Mouse (Mus musculus) liver, embryonic 15.5 days (tissue): Measurements from ENCODE around the gene Tnpo1. TPM values are rescaled to one million over a fixed set of nuclear protein-coding genes. Genes with fewer than 3 reads are reported as not detected.

ENCODE experiments used
- ATAC-seq: fragments of 200-750 bp; cut with Nextera tagmentation; 2 replicates; pipeline ENCODE4 v1.8.0; 2017; ENCODE audit warnings: moderate number of reproducible peaks, mild to moderate bottlenecking, moderate library complexity; ENCODE audit not compliant: insufficient read depth
- H3K27ac ChIP-seq: fragments of 300-500 bp; sonication (generic); replicated peaks from 2 replicates; pipeline ENCODE4 v1.5.1; 2015; ENCODE audit warnings: mild to moderate bottlenecking, inconsistent platforms
- H3K27me3 ChIP-seq: fragments of 300-500 bp; sonication (generic); 2 replicates; pipeline ENCODE4 v1.6.1; 2015; ENCODE audit warnings: mild to moderate bottlenecking, inconsistent platforms
- H3K36me3 ChIP-seq: fragments of 300-500 bp; sonication (generic); replicated peaks from 2 replicates; pipeline ENCODE4 v1.6.1; 2015; ENCODE audit warnings: moderate library complexity, mild to moderate bottlenecking, inconsistent platforms
- H3K4me1 ChIP-seq: fragments of 300-500 bp; sonication (generic); replicated peaks from 2 replicates; pipeline ENCODE4 v1.6.1; 2015; ENCODE audit warnings: inconsistent platforms
- H3K4me2 ChIP-seq: fragments of 300-500 bp; sonication (generic); 2 replicates; pipeline ENCODE4 v1.6.1; 2015; ENCODE audit warnings: moderate library complexity, mild to moderate bottlenecking, inconsistent platforms
- H3K4me3 ChIP-seq: fragments of 300-500 bp; sonication (generic); replicated peaks from 2 replicates; pipeline ENCODE4 v1.5.1; 2015; ENCODE audit warnings: mild to moderate bottlenecking, inconsistent platforms
- H3K9ac ChIP-seq: fragments of 300-500 bp; sonication (generic); 2 replicates; pipeline ENCODE4 v1.6.1; 2015; ENCODE audit warnings: moderate library complexity, mild to moderate bottlenecking, inconsistent platforms
- H3K9me3 ChIP-seq: fragments of 300-500 bp; sonication (generic); replicated peaks from 2 replicates; pipeline ENCODE4 v1.6.1; 2016; ENCODE audit warnings: inconsistent platforms
- WGBS: fragments of 180-500 bp; shearing (Covaris S2); methylation state at CpG from one replicate; pipeline ENCODE4 v1.1.7; 2015; ENCODE audit warnings: mixed read lengths; ENCODE audit not compliant: insufficient replicate concordance; 5-methylcytosine and 5-hydroxymethylcytosine counted together
- polyA plus RNA-seq: library from polyadenylated mRNA; unstranded; fragments of >200 nt; fragmentation: Nextera tagmentation; extraction: Ambion mirVana; gene quantifications from 2 replicates; pipeline ENCODE4 v1.2.1, GENCODE M21; 2015

The Tnpo1 gene
- polyA plus RNA-seq, 1 experiment from 2014 or later, result 20.7 TPM

DNA sequence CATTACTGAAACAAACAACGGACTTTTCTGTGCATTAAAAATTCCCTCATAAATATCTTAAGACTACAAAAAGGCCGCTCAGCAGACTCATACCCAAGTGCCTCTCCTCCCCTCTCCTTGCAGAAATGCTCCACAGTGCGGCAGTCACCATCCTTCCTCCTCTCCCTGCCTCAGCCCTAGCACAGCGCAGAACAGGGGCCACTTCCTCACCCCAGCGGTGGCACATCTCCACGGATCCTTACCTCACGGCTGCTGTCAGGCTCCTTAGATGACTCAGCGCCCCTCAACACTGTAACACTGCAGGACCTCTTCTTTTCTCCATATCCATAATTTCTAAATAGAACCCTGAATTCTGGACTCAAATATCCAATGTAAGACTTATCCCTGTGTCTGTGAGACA lies 13.6 kb downstream of the Tnpo1 start:
- Histone ChIP-seq H3K4me1 (peaks cover 48% of the 10 kb centered on the region), H3K4me2 (no peak overlapping the region), H3K9me3 (no peaks in the 10 kb centered on the region), H3K9ac (peak overlapping the region; percentile 27; the same call in 1 of the 2 replicates), H3K27me3 (no peaks in the 10 kb centered on the region), H3K4me3 (no peak overlapping the region), H3K36me3 (no peaks in the 10 kb centered on the region), H3K27ac (no peak overlapping the region)
- 0 out of 2 replicates have a peak, but pooled peaks have one; percentile 47 for ATAC-seq
- WGBS, result 28% methylated on average over 8 of the region's 8 CpGs

DNA sequence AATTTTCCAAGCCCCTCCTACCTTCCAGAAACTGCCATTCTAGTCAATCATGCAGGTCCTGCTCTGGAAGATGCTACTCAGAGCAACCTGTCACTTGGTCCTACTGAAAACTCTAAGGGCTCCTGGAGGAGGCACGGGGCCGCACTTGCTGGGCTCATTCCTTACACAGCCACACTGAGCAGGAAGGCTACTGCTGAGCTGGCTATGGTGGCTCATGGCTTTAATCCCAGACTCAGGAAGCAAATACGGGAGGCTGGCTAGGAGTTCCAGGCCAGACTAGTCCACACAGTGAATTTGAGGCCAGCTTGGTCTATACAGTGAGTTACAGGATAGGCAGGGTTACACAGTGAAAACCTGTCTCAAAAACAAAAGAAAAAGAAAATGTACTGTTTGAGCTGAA lies 15.4 kb downstream of the Tnpo1 start:
- H3K9me3 ChIP-seq, result no peaks in the 10 kb centered on the region
- H3K27me3 ChIP-seq, result no peaks in the 10 kb centered on the region
- no peak for ATAC-seq
- H3K4me1 ChIP-seq, result peaks cover 40% of the 10 kb centered on the region
- H3K36me3 ChIP-seq, result no peaks in the 10 kb centered on the region
- no peak overlapping the region for H3K4me2 ChIP-seq
- H3K9ac ChIP-seq, result no peak overlapping the region
- no peak overlapping the region for H3K27ac ChIP-seq
- 75% methylated on average over 3 of the region's 3 CpGs for WGBS
- no peak overlapping the region for H3K4me3 ChIP-seq

DNA sequence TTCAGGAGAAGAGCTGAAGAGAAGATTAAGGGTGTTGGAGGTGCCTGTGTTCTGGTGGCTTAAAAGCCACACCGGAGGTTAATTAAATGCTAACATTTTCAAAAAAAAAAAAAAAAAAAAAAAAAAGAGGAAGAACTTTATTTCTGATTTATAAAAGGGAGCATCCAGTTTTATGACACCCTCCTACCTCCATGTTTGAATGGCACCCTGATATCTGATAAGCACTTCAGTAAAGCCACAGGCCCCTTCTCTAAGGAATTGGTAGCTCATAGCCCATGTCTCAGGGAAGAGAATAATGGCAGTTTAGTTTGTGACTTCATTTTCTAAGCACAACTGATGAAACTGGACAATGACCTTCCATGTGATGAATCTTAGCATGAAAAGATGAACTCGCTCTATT lies 21.6 kb downstream of the Tnpo1 start:
- Histone ChIP-seq H3K9ac (no peak overlapping the region), H3K4me3 (no peak overlapping the region), H3K27me3 (no peaks in the 10 kb centered on the region), H3K36me3 (peaks cover 6% of the 10 kb centered on the region; the same call in 1 of the 2 replicates), H3K9me3 (no peaks in the 10 kb centered on the region), H3K4me2 (no peak overlapping the region), H3K4me1 (peaks cover 18% of the 10 kb centered on the region), H3K27ac (no peak overlapping the region)
- no peak for ATAC-seq
- WGBS, result 88% methylated on average over 2 of the region's 2 CpGs

DNA sequence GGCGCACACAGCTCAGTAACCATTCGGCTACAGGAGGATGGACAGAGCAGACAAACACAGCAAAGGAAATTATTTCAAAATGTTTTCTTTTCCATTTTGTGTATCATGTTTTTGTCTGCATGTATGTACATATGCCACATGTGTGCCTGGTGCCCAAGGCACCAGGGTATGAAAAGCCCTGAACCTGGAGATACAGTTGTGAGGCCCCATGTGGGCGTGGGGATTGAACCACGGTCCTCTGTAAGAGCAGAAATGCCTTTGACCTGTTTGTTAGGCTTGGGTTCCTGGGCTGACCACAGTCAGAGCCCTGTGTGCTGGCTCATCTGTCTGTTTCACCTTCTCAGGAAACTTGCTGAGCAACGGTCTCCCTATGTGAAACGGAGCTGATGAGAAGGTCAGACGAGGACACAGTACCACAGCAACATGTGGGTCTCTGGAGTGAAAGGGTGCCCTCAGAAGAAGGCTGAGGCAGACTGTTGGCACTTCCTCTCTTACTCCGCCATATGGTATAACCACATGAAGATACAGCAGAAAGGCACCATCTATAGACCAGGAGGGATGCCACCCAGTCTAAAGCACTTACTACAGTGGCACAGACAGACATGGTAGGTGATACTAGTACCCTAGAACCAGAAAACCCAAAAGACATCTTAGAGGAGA lies 23.7 kb downstream of the Tnpo1 start:
- ATAC-seq, result no peak
- WGBS, result 56% methylated on average over 8 of the region's 8 CpGs
- H3K4me1 ChIP-seq, result peaks cover 24% of the 10 kb centered on the region
- H3K4me2 ChIP-seq, result no peak overlapping the region
- H3K27me3 ChIP-seq, result no peaks in the 10 kb centered on the region
- H3K4me3 ChIP-seq, result no peak overlapping the region
- H3K27ac ChIP-seq, result no peak overlapping the region
- no peak overlapping the region for H3K9ac ChIP-seq
- no peaks in the 10 kb centered on the region for H3K9me3 ChIP-seq
- H3K36me3 ChIP-seq, result peaks cover 6% of the 10 kb centered on the region; the same call in 1 of the 2 replicates

DNA sequence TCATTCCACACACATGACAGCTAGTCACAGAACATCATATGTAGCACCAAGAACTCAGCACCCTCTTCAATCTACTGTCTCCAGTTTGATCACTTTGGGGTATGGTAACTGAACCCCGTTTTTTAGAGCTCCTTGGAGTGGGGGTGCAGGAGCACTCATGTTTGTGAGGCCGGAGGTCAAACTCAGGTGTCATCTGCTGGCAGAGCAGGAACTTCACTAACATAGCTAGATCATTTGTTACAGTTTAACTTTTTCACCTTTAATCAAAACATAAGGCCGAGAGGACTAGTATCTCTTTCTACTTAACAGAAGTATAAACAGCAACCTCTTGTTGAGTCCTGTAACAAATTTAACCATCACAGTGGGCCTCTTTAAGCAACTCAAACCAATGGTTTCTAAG lies 26.6 kb downstream of the Tnpo1 start:
- Histone ChIP-seq H3K4me3 (no peak overlapping the region), H3K9me3 (no peaks in the 10 kb centered on the region), H3K4me1 (peaks cover 52% of the 10 kb centered on the region), H3K36me3 (peaks cover 6% of the 10 kb centered on the region; the same call in 1 of the 2 replicates), H3K4me2 (no peak overlapping the region), H3K27ac (0 out of 2 replicates have a peak overlapping the region, but pooled peaks have one; percentile 33), H3K9ac (no peak overlapping the region), H3K27me3 (no peaks in the 10 kb centered on the region)
- no peak for ATAC-seq
- 67% methylated on average over 3 of the region's 3 CpGs for WGBS

DNA sequence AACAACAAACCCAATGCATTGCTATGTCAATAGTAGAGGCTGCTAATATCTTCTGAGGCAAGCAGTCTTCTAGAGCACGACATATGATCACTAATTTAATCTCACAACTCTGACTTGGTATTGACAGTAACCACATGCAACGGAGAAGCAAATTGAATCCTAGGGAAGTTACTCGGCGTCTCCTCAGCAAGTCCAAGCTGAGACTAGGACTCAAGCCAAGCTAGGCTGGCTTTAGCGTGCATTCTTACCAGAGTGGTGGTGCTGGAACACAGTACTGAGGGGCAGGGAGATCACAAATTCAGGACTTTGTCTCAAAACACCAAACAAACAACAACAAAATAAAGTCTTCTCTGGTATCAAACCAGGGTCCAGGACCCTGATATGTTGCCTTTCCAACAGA lies 28.6 kb downstream of the Tnpo1 start:
- Histone ChIP-seq H3K27me3 (no peaks in the 10 kb centered on the region), H3K9me3 (no peaks in the 10 kb centered on the region), H3K9ac (no peak overlapping the region), H3K4me2 (no peak overlapping the region), H3K4me3 (no peak overlapping the region), H3K27ac (peak overlapping the region; percentile 80; the same call in 1 of the 2 replicates), H3K4me1 (peaks cover 61% of the 10 kb centered on the region), H3K36me3 (peaks cover 4% of the 10 kb centered on the region; the same call in 1 of the 2 replicates)
- no peak for ATAC-seq
- 73% methylated on average over 5 of the region's 5 CpGs for WGBS

DNA sequence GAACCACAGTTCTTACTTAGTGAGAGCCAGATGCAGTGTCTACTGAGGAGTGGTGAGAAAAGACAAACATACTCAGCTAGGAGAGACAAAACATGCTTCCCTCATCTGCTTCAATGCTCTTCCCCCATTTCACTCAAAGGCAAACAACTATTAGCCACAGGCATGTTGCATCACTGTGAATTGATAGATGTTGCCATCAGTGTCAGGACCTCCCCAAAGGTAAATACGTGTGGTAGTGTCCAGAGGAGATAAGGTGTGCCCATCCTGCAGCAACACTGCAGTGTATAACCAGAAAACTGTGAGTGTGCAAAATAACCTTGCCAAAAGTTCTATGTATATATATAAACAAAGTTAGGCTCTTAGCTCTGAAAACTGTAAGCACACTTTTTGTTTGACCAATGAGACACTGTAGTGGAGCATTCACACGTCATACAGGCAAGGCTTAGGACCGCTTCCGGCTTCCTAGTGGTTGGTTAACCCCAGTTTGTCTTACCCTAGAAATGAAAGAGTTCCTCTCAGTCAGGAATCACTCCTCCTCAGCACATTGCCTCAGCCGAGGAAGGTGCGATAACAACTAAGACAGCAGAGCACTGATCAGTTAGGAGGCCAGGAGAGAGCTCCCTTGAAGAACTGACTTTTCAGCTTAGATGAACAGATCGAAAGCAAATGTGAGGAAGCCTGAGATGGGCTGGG lies 29.6 kb downstream of the Tnpo1 start:
- Histone ChIP-seq H3K27ac (peak overlapping the region; percentile 80), H3K36me3 (no peaks in the 10 kb centered on the region), H3K9ac (0 out of 2 replicates have a peak overlapping the region, but pooled peaks have one; percentile 6), H3K4me2 (peak overlapping the region; percentile 42), H3K4me1 (peaks cover 58% of the 10 kb centered on the region), H3K9me3 (no peaks in the 10 kb centered on the region), H3K4me3 (no peak overlapping the region), H3K27me3 (no peaks in the 10 kb centered on the region)
- peak; percentile 86 for ATAC-seq
- WGBS, result 41% methylated on average over 7 of the region's 7 CpGs

DNA sequence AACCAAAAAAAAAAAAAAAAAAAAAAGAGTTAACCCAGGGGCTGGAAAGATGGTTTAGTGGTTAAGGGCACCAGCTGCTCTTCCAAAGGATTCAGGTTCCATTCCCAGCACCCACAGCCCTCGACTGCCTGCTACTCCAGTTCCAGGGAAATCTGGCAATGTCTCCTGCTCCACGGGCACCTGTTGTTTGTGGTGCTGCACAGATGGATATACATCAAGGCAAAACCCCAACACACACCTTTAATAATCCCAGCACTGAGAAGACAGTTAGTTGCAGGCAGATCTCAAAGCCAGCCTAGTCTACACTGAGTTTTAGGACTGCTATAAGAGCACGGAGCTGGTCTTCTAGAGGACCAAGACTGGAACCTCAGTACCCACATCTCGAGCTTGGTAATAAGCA lies 30.2 kb downstream of the Tnpo1 start:
- H3K27ac ChIP-seq, result peak overlapping the region; percentile 80
- H3K4me3 ChIP-seq, result no peak overlapping the region
- 67% methylated on average over 4 of the region's 4 CpGs for WGBS
- ATAC-seq, result peak; percentile 14; the same call in 1 of the 2 replicates
- 0 out of 2 replicates have a peak overlapping the region, but pooled peaks have one; percentile 6 for H3K9ac ChIP-seq
- peaks cover 64% of the 10 kb centered on the region for H3K4me1 ChIP-seq
- H3K9me3 ChIP-seq, result no peaks in the 10 kb centered on the region
- no peaks in the 10 kb centered on the region for H3K27me3 ChIP-seq
- peak overlapping the region; percentile 42 for H3K4me2 ChIP-seq
- no peaks in the 10 kb centered on the region for H3K36me3 ChIP-seq

DNA sequence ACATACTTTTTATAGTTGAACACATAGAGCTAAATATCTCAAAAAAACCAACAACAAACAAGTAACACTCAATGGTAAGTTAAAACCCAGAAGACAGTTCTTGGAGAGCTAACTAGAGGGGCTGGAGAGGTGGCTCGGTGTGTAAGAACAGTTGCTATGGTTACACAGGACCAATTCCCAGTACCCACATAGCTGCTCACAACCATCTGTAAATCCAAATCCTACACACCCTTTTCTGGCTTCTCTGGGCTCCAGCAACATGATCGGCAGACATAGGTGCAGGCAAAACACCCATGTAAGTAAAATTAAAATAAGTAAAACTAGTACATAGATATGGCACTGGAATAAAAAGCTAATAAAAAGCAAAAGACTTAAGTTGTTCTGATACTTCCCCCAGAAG lies 31.3 kb downstream of the Tnpo1 start:
- Histone ChIP-seq H3K27ac (no peak overlapping the region), H3K4me3 (no peak overlapping the region), H3K36me3 (no peaks in the 10 kb centered on the region), H3K4me1 (peaks cover 67% of the 10 kb centered on the region), H3K4me2 (no peak overlapping the region), H3K27me3 (no peaks in the 10 kb centered on the region), H3K9me3 (no peaks in the 10 kb centered on the region), H3K9ac (no peak overlapping the region)
- 63% methylated on average over 2 of the region's 2 CpGs for WGBS
- ATAC-seq, result no peak

DNA sequence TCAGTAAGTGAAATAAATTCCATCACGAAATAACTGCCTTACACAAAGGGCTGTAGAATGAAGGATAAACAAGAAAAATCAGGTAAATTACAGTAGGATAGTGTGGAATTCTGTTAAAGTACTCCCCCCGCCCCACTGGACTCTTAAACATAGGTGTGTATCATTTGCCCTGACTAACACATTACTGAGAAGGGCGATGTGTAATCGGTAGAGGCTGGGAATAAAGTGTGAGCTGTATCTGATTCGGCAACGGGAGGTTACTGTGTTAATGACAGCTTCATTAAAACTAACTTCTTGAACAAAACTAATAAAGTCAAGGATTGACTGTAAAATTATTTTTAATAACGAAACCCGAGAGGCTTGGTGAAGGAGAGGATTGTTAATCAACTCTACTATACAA lies 34.7 kb downstream of the Tnpo1 start:
- H3K9me3 ChIP-seq, result no peaks in the 10 kb centered on the region
- H3K4me3 ChIP-seq, result peak overlapping the region; percentile 89
- peaks cover 58% of the 10 kb centered on the region for H3K4me1 ChIP-seq
- ATAC-seq, result no peak
- no peak overlapping the region for H3K9ac ChIP-seq
- 33% methylated on average over 8 of the region's 8 CpGs for WGBS
- peak overlapping the region; percentile 79 for H3K4me2 ChIP-seq
- H3K27ac ChIP-seq, result no peak overlapping the region
- peaks cover 19% of the 10 kb centered on the region for H3K36me3 ChIP-seq
- no peaks in the 10 kb centered on the region for H3K27me3 ChIP-seq

DNA sequence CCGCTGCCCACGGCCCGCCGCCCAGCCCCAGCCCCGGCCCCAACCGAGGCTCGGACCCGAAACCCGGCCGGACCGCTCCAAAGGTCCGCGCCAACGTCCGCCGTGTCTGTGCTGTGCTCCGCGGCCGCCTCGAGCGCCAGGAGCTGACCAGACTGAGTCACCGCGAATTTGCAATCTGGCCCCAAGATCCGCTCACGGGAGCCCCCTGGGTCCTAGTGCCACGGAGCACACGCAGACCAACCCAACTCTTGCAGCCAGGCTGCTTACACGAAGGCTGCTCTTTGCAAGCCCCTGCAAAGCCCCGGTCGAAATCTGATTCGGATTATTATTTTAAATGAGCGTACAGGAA lies 35.3 kb downstream of the Tnpo1 start:
- H3K9me3 ChIP-seq, result no peaks in the 10 kb centered on the region
- peaks cover 21% of the 10 kb centered on the region for H3K36me3 ChIP-seq
- WGBS, result under 1% methylated on average over 29 of the region's 32 CpGs
- H3K27ac ChIP-seq, result peak overlapping the region; percentile 90
- peak overlapping the region; percentile 86 for H3K9ac ChIP-seq
- no peaks in the 10 kb centered on the region for H3K27me3 ChIP-seq
- H3K4me2 ChIP-seq, result peak overlapping the region; percentile 79
- peaks cover 52% of the 10 kb centered on the region for H3K4me1 ChIP-seq
- ATAC-seq, result peak; percentile 78
- H3K4me3 ChIP-seq, result peak overlapping the region; percentile 89
